Mouse (Mus musculus): ENCODE measurements around the gene Pdk1.
"Not testable (repeated sequence)": the region's sequence is repeated elsewhere in the genome, so short reads cannot be mapped to it uniquely, and the experiment has no call there.

Pdk1 gene

GRCm38 (mm10) chr2:71874836-71875235 lies 1.8 kb downstream of the Pdk1 start:
- no peak for DNase-seq

- DNase-seq = no peak
These were observed 4.8 kb downstream of the Pdk1 start for GRCm38 (mm10) chr2:71877865-71878264.

- DNase-seq = no peak
These were observed 5.4 kb downstream of the Pdk1 start for GRCm38 (mm10) chr2:71878441-71878840.

- DNase-seq = no peak
These were observed 5.9 kb downstream of the Pdk1 start for GRCm38 (mm10) chr2:71878943-71879342.

GRCm38 (mm10) chr2:71882914-71883651 lies 10.1 kb downstream of the Pdk1 start:
- DNase-seq = no peak

- DNase-seq = no peak
These were observed 14.2 kb downstream of the Pdk1 start for GRCm38 (mm10) chr2:71887269-71887668.

GRCm38 (mm10) chr2:71888437-71888836 lies 15.4 kb downstream of the Pdk1 start:
- no peak for DNase-seq

- DNase-seq = no peak
These were observed 18.5 kb downstream of the Pdk1 start for GRCm38 (mm10) chr2:71891536-71891935.

GRCm38 (mm10) chr2:71892741-71893349 lies 19.8 kb downstream of the Pdk1 start:
- no peak for DNase-seq

GRCm38 (mm10) chr2:71895596-71896286 lies 22.7 kb downstream of the Pdk1 start:
- no peak for DNase-seq

GRCm38 (mm10) chr2:71897420-71897819 lies 24.4 kb downstream of the Pdk1 start:
- no peak for DNase-seq

- DNase-seq = peak; percentile 24
These were observed 25.4 kb downstream of the Pdk1 start for GRCm38 (mm10) chr2:71898335-71898856.

- DNase-seq = no peak
These were observed 26.9 kb downstream of the Pdk1 start for GRCm38 (mm10) chr2:71899886-71900285.

GRCm38 (mm10) chr2:71905154-71905553 lies 32.1 kb downstream of the Pdk1 start:
- no peak for DNase-seq

GRCm38 (mm10) chr2:71906356-71906755 lies 33.3 kb downstream of the Pdk1 start:
- not testable (repeated sequence) for DNase-seq

GRCm38 (mm10) chr2:71913911-71914310 lies 40.9 kb downstream of the Pdk1 start:
- DNase-seq = no peak

GRCm38 (mm10) chr2:71919227-71919647 lies 46.2 kb downstream of the Pdk1 start:
- peak; percentile 53 for DNase-seq

- DNase-seq = not testable (repeated sequence)
These were observed 51.9 kb downstream of the Pdk1 start for GRCm38 (mm10) chr2:71924931-71925330.

GRCm38 (mm10) chr2:71934046-71934445 lies 61.0 kb downstream of the Pdk1 start:
- no peak for DNase-seq

- DNase-seq = no peak
These were observed 63.7 kb downstream of the Pdk1 start for GRCm38 (mm10) chr2:71936711-71937110.

- no peak for DNase-seq
These were observed 64.8 kb downstream of the Pdk1 start for GRCm38 (mm10) chr2:71937649-71938308.

GRCm38 (mm10) chr2:71938716-71939393 lies 65.8 kb downstream of the Pdk1 start:
- DNase-seq = no peak
